Mouse (Mus musculus) liver, adult 2 months (tissue): Measurements from ENCODE around the gene Catsperg1. TPM values are rescaled to one million over a fixed set of nuclear protein-coding genes. Genes with fewer than 3 reads are reported as not detected.
A peak's percentile ranks its signal among the peaks of the same experiment; 100 is the strongest.

Experiments
- DNase-seq: peaks from one replicate; pipeline ENCODE4 v3.0.0-alpha.2; 2011; ENCODE audit warnings: low read depth, low spot score; ENCODE audit errors: extremely low read depth
- H3K27ac ChIP-seq: fragments of 200-500 bp; replicated peaks from 2 replicates; pipeline ENCODE4 v1.5.1; 2012; ENCODE audit warnings: low read depth, mild to moderate bottlenecking, control low read depth, inconsistent platforms, low read length; ENCODE audit not compliant: insufficient read depth
- H3K27me3 ChIP-seq: fragments of 200-500 bp; 2 replicates; pipeline ENCODE4 v1.6.1; 2012; ENCODE audit warnings: mild to moderate bottlenecking, moderate library complexity, low read length, inconsistent platforms; ENCODE audit not compliant: control insufficient read depth, insufficient read depth
- H3K36me3 ChIP-seq: fragments of 200-500 bp; 2 replicates; pipeline ENCODE4 v1.6.1; 2012; ENCODE audit warnings: low read length, inconsistent platforms; ENCODE audit not compliant: control insufficient read depth, insufficient read depth
- H3K4me1 ChIP-seq: fragments of 200-500 bp; 2 replicates; pipeline ENCODE4 v1.6.1; 2011; ENCODE audit warnings: low read length; ENCODE audit not compliant: control insufficient read depth, insufficient read depth
- H3K4me3 ChIP-seq: fragments of 200-500 bp; 2 replicates; pipeline ENCODE4 v1.5.1; 2011; ENCODE audit warnings: low read depth, mild to moderate bottlenecking, control low read depth, low read length, moderate library complexity; ENCODE audit not compliant: insufficient read depth
- H3K79me2 ChIP-seq: fragments of 200-500 bp; 2 replicates; pipeline ENCODE4 v1.6.1; 2012; ENCODE audit warnings: inconsistent platforms, mild to moderate bottlenecking, low read length, moderate library complexity; ENCODE audit not compliant: control insufficient read depth, insufficient read depth
- H3K9ac ChIP-seq: fragments of 200-500 bp; 2 replicates; pipeline ENCODE4 v1.6.1; 2012; ENCODE audit warnings: low read depth, mild to moderate bottlenecking, control low read depth, inconsistent platforms, low read length
- CTCF ChIP-seq: fragments of 200-500 bp; IDR thresholded peaks from 2 replicates; pipeline ENCODE4 v1.5.1; 2011; ENCODE audit warnings: low read depth, low read length, control low read depth
- POLR2A ChIP-seq: fragments of 200-500 bp; IDR thresholded peaks from 2 replicates; pipeline ENCODE4 v1.6.1; 2011; ENCODE audit warnings: low read length, control low read depth; ENCODE audit not compliant: insufficient read depth; ENCODE audit errors: extremely low read depth
- WGBS: fragments of 180-500 bp; shearing (Covaris S2); methylation state at CpG from one replicate; pipeline ENCODE4 v1.1.7; 2018; 5-methylcytosine and 5-hydroxymethylcytosine counted together
- polyA plus RNA-seq: library from polyadenylated mRNA; depleted of rRNA; stranded (reverse); fragments of >200 nt; gene quantifications from 2 replicates; pipeline ENCODE4 v1.2.3, GENCODE M21; 2012
- total RNA-seq: library from RNA; depleted of rRNA; stranded (reverse); fragments of >200 nt; gene quantifications from 2 replicates; pipeline ENCODE4 v1.2.3, GENCODE M21; 2014

Gene Catsperg1
- total and polyA plus RNA-seq, 2 experiments: 0.24 to 0.28 TPM

DNA sequence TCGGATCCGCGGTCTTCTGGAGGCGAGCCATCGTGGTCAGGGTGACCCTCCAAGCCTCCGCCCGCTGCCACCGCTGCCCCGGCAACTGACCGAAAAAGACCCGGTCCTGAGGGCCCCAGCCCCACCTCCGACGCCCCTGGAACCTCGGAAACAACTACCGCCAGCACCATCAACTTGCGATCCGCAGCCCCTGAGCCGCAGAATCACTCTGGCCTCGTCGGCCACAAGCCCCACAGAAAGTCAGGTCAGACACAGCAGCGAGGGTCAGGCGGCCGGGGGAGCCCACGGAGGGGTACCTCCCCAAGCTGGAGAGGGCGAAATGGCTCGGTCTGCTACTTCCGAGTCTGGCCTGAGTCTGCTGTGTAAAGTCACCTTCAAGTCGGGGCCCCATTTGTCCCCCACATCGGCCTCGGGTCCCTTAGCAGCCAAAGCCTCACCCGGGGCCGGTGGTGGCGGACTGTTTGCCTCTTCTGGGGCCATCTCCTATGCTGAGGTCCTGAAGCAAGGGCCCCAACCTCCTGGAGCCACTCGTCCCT, 42.2 kb downstream of the Catsperg1 start:
- no peak for DNase-seq
- 11% methylated on average over 34 of the region's 34 CpGs for WGBS
- Histone ChIP-seq H3K9ac (no peak overlapping the region; the same call in 1 of the 2 replicates), H3K36me3 (peaks cover 15% of the 10 kb centered on the region), H3K27ac (no peak overlapping the region), H3K27me3 (0 out of 2 replicates have a peak, but pooled peaks cover 2% of the 10 kb centered on the region), H3K4me1 (peaks cover 6% of the 10 kb centered on the region), H3K4me3 (no peak overlapping the region), H3K79me2 (no peaks in the 10 kb centered on the region)
- TF ChIP-seq CTCF: no peak
- no peak for TF ChIP-seq POLR2A

DNA sequence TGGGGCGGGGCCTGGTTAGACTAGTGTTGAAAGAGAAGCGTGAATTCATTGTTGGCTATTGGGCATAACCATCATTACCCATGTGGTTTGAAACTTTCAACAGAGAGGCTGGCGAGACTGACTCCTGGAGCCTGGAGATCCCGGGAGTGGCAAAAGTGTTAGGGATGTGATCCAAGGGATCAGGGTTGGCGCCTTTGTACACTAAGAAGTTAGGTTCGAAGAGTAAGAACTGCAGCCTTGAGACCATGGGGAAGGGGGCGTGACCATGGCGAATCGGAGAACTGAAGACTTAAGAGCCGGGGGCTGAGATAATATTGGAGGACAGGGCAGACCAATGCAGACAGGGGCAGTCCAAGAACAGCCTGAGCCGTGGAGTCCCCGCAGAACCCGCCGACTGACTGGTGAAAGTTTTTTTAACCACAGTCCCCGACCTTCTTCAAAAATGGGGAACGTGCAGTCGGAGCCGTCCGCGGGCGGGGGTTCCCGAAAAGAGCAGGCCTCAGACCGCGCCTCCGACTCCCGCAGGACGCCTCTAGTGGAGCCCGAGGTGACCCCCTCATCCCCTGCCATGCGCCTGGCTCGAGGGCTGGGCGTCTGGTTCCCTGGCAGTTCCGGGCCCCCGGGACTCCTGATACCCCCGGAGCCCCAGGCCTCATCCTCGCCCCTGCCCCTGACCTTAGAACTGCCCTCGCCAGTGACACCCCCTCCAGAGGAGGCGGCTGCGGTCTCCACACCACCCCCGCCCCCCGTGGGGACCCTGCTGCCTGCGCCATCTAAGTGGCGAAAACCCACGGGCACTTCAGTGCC, 42.9 kb downstream of the Catsperg1 start:
- H3K79me2 ChIP-seq: no peaks in the 10 kb centered on the region
- no peak for DNase-seq
- no peak for TF ChIP-seq CTCF
- no peak for TF ChIP-seq POLR2A
- 3% methylated on average over 43 of the region's 43 CpGs for WGBS
- no peak overlapping the region; the same call in 1 of the 2 replicates for H3K9ac ChIP-seq
- H3K27ac ChIP-seq: no peak overlapping the region
- H3K4me1 ChIP-seq: peaks cover 6% of the 10 kb centered on the region
- H3K36me3 ChIP-seq: peaks cover 11% of the 10 kb centered on the region
- H3K27me3 ChIP-seq: 0 out of 2 replicates have a peak, but pooled peaks cover 2% of the 10 kb centered on the region
- 0 out of 2 replicates have a peak overlapping the region, but pooled peaks have one; percentile 34 for H3K4me3 ChIP-seq

DNA sequence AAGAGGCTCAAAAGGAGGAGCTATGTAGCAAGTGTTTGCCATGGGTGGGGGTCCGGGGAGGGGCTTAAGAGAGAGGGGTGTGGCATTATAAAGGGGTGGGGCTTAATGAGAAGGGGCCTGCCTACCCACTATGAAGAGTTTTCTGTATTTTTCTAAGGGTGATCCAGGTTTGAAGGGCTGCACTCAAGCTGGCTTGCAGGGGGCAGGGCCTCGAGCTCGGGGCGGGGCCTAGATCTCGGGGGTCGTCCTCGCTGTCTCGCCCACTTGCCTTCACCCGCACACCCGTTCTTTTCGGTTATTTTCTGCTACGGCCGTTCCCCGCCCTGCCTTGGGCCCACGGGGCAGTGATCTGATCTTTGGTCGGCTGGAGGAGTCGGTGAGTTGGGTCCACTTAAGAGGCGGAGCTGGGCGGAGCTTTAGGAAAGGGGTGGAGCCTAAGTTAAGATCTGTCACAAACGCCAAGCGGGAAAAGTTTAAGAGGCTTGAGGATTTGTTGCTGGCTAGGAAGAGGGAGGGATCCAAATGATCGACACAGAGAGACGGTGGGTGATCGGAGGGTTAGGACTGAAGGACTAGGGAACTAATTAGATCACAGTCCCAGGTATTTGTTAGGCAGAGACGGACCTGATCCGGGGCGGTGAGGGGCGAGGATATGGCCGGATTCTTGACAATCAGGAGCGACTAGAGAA, 43.6 kb downstream of the Catsperg1 start, which contains the start of the genes Ggn and Spred3:
Gene Ggn (plus strand): TSS at position 145 of the 689 bp plus-strand sequence.
Gene Spred3 (minus strand): TSS at position 346 of the 689 bp plus-strand sequence.
- H3K36me3 ChIP-seq: peaks cover 4% of the 10 kb centered on the region
- peak; percentile 82 for DNase-seq
- under 1% methylated on average over 30 of the region's 30 CpGs for WGBS
- no peaks in the 10 kb centered on the region for H3K79me2 ChIP-seq
- peaks cover 6% of the 10 kb centered on the region for H3K4me1 ChIP-seq
- peak within 1 kb of the TSS; percentile 82 for H3K9ac ChIP-seq
- no peak for TF ChIP-seq CTCF
- peak; percentile 41; the same call in 1 of the 2 replicates for TF ChIP-seq POLR2A
- H3K4me3 ChIP-seq: peak within 1 kb of the TSS; percentile 83
- H3K27me3 ChIP-seq: 0 out of 2 replicates have a peak, but pooled peaks cover 2% of the 10 kb centered on the region
- H3K27ac ChIP-seq: peak within 1 kb of the TSS; percentile 58; the same call in 1 of the 2 replicates

DNA sequence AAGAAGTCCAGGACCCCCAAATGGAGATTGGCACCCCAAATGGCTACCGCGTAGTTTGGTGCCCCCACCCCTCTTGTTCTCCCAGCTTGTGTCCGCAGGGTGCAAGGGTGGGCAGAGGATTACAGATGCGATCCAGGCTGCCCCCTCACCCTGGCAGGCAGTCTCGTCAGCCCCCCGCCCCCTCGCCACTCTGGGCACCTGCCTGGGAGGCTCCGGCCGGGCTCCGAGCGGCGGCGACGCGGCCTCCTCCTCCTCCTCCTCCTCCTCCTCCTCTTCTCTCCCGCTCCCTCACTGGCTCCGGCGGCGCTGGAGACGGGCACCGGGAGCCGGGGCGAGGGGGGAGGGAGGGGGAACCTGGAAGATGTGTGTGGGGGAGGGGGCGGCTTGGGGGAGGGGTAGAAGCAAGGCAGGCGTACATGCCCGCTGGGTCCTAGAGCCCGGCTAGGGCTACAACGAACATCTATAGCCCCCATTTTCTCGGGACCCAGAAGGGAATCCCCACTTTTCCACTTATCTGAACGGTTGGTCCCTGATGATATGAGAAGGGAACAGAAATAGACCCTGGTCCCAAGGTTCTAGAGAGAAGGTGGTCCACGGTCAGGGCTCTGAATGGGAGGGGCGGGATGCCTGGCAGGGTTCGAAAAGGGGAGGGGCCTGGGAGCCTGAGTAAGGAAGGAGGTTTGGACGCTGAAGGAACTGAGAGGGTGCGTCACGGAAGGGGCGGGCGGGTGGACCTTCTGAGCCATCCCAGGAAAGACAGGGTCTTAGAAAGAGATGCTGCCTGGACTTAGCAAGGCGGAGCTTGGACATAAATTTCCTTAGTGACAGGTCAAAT, 44.4 kb downstream of the Catsperg1 start:
- H3K9ac ChIP-seq: peak overlapping the region; percentile 43
- no peak for TF ChIP-seq CTCF
- no peak for TF ChIP-seq POLR2A
- 0 out of 2 replicates have a peak, but pooled peaks cover 2% of the 10 kb centered on the region for H3K27me3 ChIP-seq
- H3K79me2 ChIP-seq: no peaks in the 10 kb centered on the region
- H3K4me1 ChIP-seq: peaks cover 6% of the 10 kb centered on the region
- 2% methylated on average over 31 of the region's 39 CpGs for WGBS
- 0 out of 2 replicates have a peak, but pooled peaks cover 3% of the 10 kb centered on the region for H3K36me3 ChIP-seq
- peak; percentile 35 for DNase-seq
- H3K4me3 ChIP-seq: peak overlapping the region; percentile 83
- no peak overlapping the region for H3K27ac ChIP-seq

DNA sequence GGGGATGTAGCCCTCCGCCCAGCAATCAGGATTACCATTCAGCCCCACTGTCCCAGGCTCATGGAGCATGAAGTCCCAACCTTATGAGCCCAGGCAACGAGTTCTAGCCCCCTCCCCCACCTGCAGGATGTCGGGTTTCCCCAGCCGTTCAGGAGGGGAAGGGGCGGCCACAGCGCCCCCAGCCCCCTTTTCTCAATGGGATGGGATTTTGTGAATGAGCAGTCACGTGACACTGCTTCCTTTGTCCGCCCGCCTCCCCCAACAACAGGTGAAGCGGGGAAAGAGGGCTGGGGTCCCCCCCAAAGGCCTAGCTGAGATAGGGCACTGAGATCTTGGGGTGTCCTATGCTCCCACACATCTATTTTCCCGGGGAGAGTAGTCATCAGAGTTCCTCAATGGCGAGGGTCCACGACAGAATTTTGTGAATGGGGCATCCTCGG, 45.0 kb downstream of the Catsperg1 start:
- no peak overlapping the region for H3K27ac ChIP-seq
- no peak overlapping the region for H3K9ac ChIP-seq
- WGBS: 5% methylated on average over 14 of the region's 14 CpGs
- H3K4me3 ChIP-seq: peak overlapping the region; percentile 83; the same call in 1 of the 2 replicates
- H3K27me3 ChIP-seq: 0 out of 2 replicates have a peak, but pooled peaks cover 2% of the 10 kb centered on the region
- peaks cover 6% of the 10 kb centered on the region for H3K4me1 ChIP-seq
- no peak for DNase-seq
- no peaks in the 10 kb centered on the region for H3K79me2 ChIP-seq
- TF ChIP-seq POLR2A (no peak), CTCF (no peak)
- H3K36me3 ChIP-seq: no peaks in the 10 kb centered on the region
